Mouse (Mus musculus): Measurements from ENCODE around the gene Tedc1. TPM values are rescaled to one million over a fixed set of nuclear protein-coding genes. Genes with fewer than 3 reads are reported as not detected.

Tedc1 gene
- 22.6 and 24.9 TPM in 2 replicates for polyA plus RNA-seq (2015; fragmentation: Nextera tagmentation; extraction: Ambion mirVana)

DNA sequence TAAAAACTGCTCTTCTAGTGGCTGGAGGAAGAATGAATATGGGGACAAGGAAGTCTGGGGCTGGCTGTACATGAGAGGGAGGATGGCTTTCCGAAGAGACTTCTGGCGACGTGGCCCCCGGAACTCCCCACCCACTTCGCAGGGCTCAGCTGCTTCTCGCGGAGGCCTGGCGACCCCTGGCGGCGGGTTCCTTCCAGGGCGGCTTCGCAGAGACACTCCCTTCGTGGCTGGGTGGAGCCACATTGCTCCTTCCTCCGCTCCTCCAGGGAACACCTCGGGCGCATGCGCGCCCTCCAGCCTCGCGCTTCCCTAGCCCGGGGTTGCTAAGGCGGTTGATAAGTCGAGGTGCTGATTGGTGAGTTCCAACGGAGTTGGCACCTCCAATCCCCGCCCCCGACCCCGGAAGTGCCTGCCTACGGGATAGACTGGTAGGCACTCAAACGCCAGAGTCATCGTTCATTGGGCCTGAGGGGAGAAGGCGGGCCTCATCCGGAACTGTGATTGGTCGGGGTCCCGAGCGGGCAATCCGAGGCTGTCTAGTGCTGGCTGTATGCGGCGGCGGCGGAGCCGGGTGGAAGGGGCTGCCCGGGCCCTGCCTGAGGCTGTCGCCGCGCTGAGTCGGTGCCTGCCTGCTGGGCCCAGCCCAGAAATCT lies at the start of gene Tedc1:
Gene Tedc1, plus strand, starts transcription at position 535 of the 653 bp plus-strand sequence.
- peak within 1 kb of the TSS; percentile 56 for H3K4me3 ChIP-seq
- peak within 1 kb of the TSS; percentile 88 for H3K4me2 ChIP-seq (replicated peaks)

DNA sequence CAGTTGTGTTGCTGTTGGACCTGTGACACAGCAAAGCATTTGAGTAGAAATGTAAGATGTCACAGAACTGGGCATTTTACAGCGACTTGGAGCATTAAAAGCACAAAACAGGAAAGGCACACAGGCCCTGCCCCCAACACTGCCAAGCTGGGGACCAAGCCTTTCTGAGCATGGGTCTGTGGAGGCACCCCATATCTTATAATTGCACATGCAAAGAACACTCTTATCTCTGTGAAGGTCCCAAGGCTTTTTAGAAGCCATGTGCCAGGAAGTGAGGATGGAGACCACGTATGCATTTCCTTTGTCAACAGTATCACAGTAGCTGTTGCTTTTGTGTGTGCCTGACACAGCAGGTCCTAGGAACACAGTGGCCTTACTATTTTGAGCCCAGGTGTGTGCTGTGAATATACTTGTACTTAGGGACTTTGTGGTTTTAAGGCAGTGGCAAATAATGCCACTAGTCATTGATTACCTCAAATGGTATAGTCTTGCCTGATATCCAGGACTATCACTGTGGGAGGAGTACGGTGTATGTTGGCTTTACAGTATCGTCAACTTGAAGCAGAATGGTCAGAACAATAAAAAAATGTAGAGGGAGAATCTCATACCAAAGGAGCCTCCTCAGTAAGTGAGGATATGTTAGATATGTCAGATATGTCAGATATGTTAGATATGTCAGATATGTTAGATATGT lies 48.6 kb upstream of the Tedc1 start:
- no peak overlapping the region for H3K27ac ChIP-seq (replicated peaks)
- ATAC-seq (replicated peaks), result no peak
- H3K36me3 ChIP-seq, result peaks cover 6% of the 10 kb centered on the region; the same call in 1 of the 2 replicates
- no peak overlapping the region for H3K9ac ChIP-seq (replicated peaks)
- no peak overlapping the region for H3K4me3 ChIP-seq
- H3K27me3 ChIP-seq, result no peaks in the 10 kb centered on the region
- no peaks in the 10 kb centered on the region for H3K9me3 ChIP-seq
- no peaks in the 10 kb centered on the region for H3K4me1 ChIP-seq
- no peak overlapping the region for H3K4me2 ChIP-seq (replicated peaks)
- 86% methylated on average over 4 of the region's 4 CpGs for WGBS

More for the DNA sequence above, at the start of gene Tedc1:
- WGBS, result under 1% methylated on average over 45 of the region's 46 CpGs
- H3K36me3 ChIP-seq, result no peaks in the 10 kb centered on the region
- H3K9ac ChIP-seq (replicated peaks), result peak within 1 kb of the TSS; percentile 43
- H3K27ac ChIP-seq (replicated peaks), result peak within 1 kb of the TSS; percentile 55
- no peaks in the 10 kb centered on the region; the same call in 1 of the 2 replicates for H3K27me3 ChIP-seq
- no peaks in the 10 kb centered on the region for H3K9me3 ChIP-seq
- ATAC-seq (replicated peaks), result peak; percentile 98
- H3K4me1 ChIP-seq, result peaks cover 31% of the 10 kb centered on the region

DNA sequence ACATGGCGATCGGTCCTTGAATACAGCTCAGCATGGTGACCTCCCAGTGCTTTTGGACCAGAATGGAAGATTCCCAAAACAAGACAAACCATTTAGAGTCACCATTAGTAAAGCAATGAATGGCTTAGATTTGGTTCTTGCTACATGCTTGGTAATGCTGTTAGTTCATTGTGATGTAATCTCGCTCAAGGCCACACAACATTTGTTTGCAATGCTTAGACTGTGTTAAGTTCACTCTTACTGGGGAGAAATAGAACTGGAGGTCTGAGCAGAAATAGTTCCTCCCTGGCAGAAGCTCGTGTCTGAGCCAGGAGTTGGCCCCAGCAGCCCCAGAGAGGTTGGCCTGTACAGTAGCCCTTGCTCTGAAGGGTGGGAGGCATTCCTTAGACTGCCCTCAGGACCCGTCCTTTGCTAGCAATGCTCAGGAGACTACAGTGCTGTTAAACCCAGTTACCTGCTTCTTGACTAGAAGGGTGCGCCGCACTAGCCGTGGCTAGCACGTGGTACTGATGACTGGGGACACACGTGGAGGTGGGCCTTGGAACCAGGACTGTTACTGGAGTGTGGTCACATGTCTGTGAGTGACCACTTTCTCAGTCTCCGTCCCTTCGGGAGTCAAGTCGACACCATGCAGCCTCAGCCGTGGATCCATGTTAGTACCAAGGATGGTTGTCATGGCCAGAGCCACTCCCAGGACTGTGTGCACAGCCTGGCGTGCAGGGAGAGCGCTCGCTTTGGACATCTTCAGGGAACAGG lies 47.5 kb upstream of the Tedc1 start:
- no peak overlapping the region for H3K9ac ChIP-seq (replicated peaks)
- no peaks in the 10 kb centered on the region for H3K4me1 ChIP-seq
- H3K9me3 ChIP-seq, result no peaks in the 10 kb centered on the region
- H3K36me3 ChIP-seq, result peaks cover 12% of the 10 kb centered on the region
- H3K4me3 ChIP-seq, result no peak overlapping the region
- H3K27me3 ChIP-seq, result no peaks in the 10 kb centered on the region
- WGBS, result 86% methylated on average over 17 of the region's 17 CpGs
- H3K27ac ChIP-seq (replicated peaks), result no peak overlapping the region
- no peak for ATAC-seq (replicated peaks)
- no peak overlapping the region for H3K4me2 ChIP-seq (replicated peaks)

DNA sequence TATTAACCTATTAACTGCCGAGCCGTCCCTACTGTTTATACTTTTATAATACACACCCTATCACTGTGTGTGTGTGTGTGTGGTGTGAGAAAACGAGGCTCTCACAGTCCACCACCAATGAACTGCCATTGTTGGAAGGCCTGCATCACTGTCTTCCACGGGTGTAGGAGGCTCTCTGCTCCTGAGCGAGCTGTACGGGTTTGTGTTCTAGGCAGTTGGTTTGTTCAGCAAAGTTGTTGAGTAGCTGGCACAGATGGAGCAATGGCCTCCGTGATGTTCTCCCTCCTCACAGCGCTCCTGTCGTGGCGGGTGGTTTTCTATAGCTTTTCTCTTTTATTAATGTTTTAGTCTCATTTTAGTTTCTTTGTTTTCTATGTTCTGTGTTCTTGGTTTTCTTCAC lies 46.4 kb upstream of the Tedc1 start:
- Histone ChIP-seq H3K4me3 (no peak overlapping the region), H3K4me1 (no peaks in the 10 kb centered on the region), H3K36me3 (peaks cover 21% of the 10 kb centered on the region), H3K27me3 (no peaks in the 10 kb centered on the region), H3K27ac (replicated peaks) (no peak overlapping the region), H3K4me2 (replicated peaks) (no peak overlapping the region), H3K9ac (replicated peaks) (no peak overlapping the region), H3K9me3 (no peaks in the 10 kb centered on the region)
- 0 out of 2 replicates have a peak, but pooled peaks have one; percentile 20 for ATAC-seq (replicated peaks)
- WGBS, result 78% methylated on average over 10 of the region's 10 CpGs

DNA sequence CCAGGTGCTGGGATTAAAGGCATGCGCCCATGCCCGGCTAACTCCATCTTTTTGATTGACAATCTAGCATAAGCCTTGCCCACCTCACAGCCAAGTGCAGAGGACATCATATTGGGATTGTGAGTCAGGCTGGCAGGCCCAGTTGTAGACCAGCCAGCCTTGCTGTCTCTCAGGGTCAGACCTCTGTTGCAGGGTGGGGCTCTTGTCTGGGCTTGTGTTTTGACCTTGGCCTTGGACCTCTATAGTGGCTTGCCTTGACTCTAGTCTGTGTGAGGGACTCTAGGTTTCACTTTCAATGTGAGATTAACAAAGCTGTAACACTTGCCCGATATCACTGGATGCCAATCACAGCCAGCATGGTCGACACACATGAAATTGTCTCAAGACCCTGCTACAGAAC lies 42.1 kb upstream of the Tedc1 start:
- 89% methylated on average over 4 of the region's 4 CpGs for WGBS
- Histone ChIP-seq H3K9ac (replicated peaks) (no peak overlapping the region), H3K27me3 (no peaks in the 10 kb centered on the region), H3K4me3 (no peak overlapping the region), H3K27ac (replicated peaks) (no peak overlapping the region), H3K4me2 (replicated peaks) (no peak overlapping the region), H3K36me3 (peaks cover 45% of the 10 kb centered on the region), H3K4me1 (no peaks in the 10 kb centered on the region), H3K9me3 (no peaks in the 10 kb centered on the region)
- no peak for ATAC-seq (replicated peaks)

DNA sequence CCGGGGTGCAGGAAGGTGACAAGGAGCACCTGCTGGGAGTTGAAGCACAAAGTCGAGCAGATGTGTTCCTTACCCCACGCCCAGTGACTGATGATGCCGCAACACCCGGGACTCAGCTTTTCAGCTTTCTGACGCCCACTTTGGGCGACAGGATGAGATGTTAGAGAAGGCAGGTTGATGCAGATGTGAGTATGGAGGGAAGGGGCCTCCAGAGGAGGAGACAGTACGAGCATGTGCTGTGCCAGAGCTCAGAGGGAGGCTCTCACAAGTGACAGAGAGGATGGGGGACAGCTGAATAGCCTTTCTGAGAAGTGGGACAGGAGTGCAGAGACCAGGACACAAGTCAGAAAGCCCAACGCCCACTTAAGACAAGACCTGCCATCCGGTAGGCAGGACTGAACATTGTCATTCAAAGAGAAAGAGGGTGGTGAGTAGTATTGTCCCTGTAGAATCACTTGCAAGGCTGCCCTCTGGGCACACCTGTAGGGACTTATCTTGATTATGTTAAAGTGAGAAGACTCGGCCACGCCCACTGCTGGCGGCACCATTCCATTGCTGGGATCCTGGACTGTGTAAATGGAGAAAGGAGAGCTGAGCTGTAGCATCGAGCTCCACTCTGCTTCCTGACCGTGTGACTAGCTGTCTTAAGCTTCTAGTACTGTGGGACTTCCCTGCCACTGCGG lies 41.2 kb upstream of the Tedc1 start:
- Histone ChIP-seq H3K36me3 (peaks cover 45% of the 10 kb centered on the region), H3K9me3 (no peaks in the 10 kb centered on the region), H3K4me2 (replicated peaks) (no peak overlapping the region), H3K4me1 (no peaks in the 10 kb centered on the region), H3K9ac (replicated peaks) (no peak overlapping the region), H3K4me3 (no peak overlapping the region), H3K27me3 (no peaks in the 10 kb centered on the region), H3K27ac (replicated peaks) (no peak overlapping the region)
- WGBS, result 86% methylated on average over 16 of the region's 16 CpGs
- no peak for ATAC-seq (replicated peaks)

DNA sequence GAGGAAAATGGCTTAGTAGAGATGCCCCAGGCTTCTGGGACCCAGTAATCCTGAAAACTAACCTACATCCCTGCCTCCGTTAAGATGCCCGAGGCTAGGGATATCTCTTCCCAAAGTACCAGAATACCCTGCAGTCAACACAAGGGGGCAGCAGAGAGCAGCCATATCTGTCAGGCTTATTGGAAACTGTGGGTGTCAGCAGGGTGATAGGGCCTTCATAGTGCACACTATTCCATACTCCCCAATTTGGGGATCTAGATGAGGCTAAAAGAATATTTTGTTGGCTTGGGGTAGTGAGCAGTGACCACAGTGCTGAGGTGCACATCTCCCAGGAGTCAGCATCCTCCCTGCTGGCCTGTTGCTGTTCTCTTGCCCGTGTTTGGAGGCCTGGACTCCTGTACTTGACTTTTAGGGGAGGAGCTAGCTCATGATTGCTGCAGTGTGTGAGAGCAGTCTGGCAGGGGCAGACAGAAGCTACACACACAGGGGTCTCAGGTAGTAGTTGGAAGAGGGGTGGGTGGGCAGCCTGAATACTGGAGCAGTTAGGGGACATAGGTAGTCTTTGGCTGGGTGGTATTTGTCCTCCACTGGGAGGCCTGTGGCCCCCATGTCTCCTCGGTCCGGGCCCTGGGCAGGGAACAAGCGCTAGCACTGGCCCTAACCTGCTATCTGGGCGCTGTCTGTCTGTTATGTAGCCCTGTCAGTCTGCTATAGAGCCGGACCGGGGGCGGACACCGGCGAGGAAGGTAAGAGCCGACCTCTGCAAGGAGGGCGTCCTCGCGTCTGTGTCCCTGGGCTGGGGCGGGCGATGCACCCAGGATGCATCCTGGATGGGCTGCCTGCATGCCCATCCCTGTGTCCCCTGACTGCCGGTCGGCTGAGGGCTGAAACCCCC lies 36.5 kb upstream of the Tedc1 start:
- WGBS, result 87% methylated on average over 20 of the region's 20 CpGs
- peak; percentile 78 for ATAC-seq (replicated peaks)
- no peak overlapping the region for H3K27ac ChIP-seq (replicated peaks)

DNA sequence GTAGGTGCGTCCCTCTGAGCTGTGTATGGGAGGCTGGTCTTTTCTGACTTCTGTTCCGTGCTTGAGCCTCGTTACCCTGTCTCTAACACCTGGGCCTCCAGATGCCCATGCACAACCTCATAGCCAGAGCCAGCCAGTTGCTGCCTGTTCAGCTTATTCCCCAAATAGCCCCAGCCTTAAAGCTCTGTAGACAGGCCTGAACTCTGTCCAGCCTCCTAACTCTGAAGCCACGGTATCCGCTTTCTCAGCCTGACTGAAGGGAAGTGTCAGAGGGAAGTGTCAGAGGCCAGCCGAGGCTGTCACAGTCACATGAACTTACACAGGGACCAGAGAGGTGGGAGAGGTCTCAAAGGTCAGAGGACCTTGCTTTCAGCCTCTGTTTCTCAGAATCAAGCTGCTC lies 31.5 kb upstream of the Tedc1 start:
- WGBS, result 84% methylated on average over 6 of the region's 6 CpGs
- H3K27me3 ChIP-seq, result no peaks in the 10 kb centered on the region
- no peak overlapping the region for H3K4me2 ChIP-seq (replicated peaks)
- no peak overlapping the region for H3K27ac ChIP-seq (replicated peaks)
- H3K9me3 ChIP-seq, result no peaks in the 10 kb centered on the region
- H3K36me3 ChIP-seq, result peaks cover 92% of the 10 kb centered on the region
- H3K4me3 ChIP-seq, result no peak overlapping the region
- no peaks in the 10 kb centered on the region for H3K4me1 ChIP-seq
- no peak overlapping the region for H3K9ac ChIP-seq (replicated peaks)
- no peak for ATAC-seq (replicated peaks)

More for the DNA sequence above, 36.5 kb upstream of the Tedc1 start:
- peaks cover 69% of the 10 kb centered on the region for H3K36me3 ChIP-seq
- H3K4me1 ChIP-seq, result no peaks in the 10 kb centered on the region
- H3K9ac ChIP-seq (replicated peaks), result no peak overlapping the region
- H3K4me3 ChIP-seq, result no peak overlapping the region
- no peaks in the 10 kb centered on the region for H3K9me3 ChIP-seq
- no peaks in the 10 kb centered on the region for H3K27me3 ChIP-seq
- no peak overlapping the region for H3K4me2 ChIP-seq (replicated peaks)

DNA sequence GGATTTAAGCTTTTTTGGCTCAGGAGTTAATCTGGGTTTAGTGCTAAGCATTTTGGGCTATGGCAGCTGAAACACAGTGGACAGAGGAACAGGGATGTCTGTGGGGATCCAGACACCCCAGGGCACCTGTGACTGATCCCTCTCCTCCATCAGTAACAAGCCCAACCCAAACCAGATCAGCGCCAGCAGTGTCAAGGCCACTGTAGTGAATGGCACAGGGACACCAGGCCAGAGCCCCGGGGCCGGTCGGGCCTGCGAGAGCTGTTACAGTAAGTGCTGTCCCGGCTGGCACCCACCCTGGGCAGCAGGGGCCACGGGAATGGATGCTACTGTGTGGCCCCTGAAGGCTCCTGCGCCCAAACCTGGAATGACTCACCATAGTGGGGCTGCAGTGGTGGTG lies 25.5 kb upstream of the Tedc1 start:
- Histone ChIP-seq H3K4me1 (no peaks in the 10 kb centered on the region), H3K27ac (replicated peaks) (no peak overlapping the region), H3K36me3 (peaks cover 96% of the 10 kb centered on the region), H3K27me3 (no peaks in the 10 kb centered on the region), H3K4me2 (replicated peaks) (no peak overlapping the region), H3K4me3 (no peak overlapping the region), H3K9me3 (no peaks in the 10 kb centered on the region), H3K9ac (replicated peaks) (no peak overlapping the region)
- WGBS, result 94% methylated on average over 8 of the region's 8 CpGs
- no peak for ATAC-seq (replicated peaks)

DNA sequence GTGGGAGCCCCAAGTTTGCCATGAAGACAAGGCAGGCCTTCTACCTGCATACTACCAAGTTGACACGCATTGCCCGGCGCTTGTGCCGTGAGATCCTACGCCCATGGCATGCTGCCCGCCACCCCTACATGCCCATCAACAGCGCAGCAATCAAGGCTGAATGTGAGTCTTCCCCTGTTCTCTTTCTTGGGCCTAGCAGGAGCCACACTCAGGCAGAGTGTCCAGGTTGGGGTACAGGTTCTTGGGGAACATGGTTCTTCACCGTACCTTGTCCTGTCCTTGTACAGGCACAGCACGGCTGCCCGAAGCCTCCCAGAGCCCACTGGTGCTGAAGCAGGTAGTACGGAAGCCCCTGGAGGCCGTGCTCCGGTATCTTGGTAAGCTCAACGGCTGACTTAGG lies 24.6 kb upstream of the Tedc1 start:
- H3K9ac ChIP-seq (replicated peaks), result no peak overlapping the region
- no peaks in the 10 kb centered on the region for H3K9me3 ChIP-seq
- 98% methylated on average over 14 of the region's 14 CpGs for WGBS
- H3K4me1 ChIP-seq, result no peaks in the 10 kb centered on the region
- peaks cover 96% of the 10 kb centered on the region for H3K36me3 ChIP-seq
- no peak overlapping the region for H3K27ac ChIP-seq (replicated peaks)
- no peaks in the 10 kb centered on the region for H3K27me3 ChIP-seq
- no peak overlapping the region for H3K4me2 ChIP-seq (replicated peaks)
- no peak for ATAC-seq (replicated peaks)
- H3K4me3 ChIP-seq, result no peak overlapping the region

DNA sequence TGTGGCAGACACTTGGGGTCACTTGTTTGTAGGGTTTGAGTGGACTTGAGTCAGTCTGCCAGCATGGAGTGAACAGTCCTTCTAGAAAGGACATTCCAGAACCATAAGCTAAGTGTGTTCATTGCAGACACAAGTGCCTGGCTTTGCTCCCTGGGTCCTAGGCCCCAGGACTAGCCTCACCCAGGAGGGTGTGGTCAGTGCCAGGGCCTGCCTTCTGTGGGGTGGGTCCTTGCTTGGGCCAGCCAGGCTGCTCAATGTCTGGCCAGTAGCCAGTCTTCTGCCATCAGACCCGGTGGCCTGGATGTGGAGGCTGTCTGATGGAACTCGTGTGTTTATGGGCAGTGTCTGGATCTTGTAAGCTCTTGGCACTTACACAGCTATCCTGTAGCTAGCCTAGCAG lies 23.7 kb upstream of the Tedc1 start:
- Histone ChIP-seq H3K27ac (replicated peaks) (no peak overlapping the region), H3K4me3 (no peak overlapping the region), H3K4me2 (replicated peaks) (no peak overlapping the region), H3K27me3 (no peaks in the 10 kb centered on the region), H3K4me1 (no peaks in the 10 kb centered on the region), H3K36me3 (peaks cover 95% of the 10 kb centered on the region), H3K9ac (replicated peaks) (no peak overlapping the region), H3K9me3 (no peaks in the 10 kb centered on the region)
- 56% methylated on average over 2 of the region's 2 CpGs for WGBS
- no peak for ATAC-seq (replicated peaks)
